Mouse (Mus musculus) c-Kit-negative CD71-positive TER-119-positive erythroid progenitor cells, embryonic 14.5 days (primary cell): ENCODE results near the gene Zfp819.

Experiments
- DNase-seq: peaks from one replicate; pipeline ENCODE4 v3.0.0-alpha.2; 2013; ENCODE audit warnings: low read depth, low spot score

Zfp819 gene

GRCm38 (mm10) chr7:43606896-43607742 lies at the start of gene Zfp819:
Zfp819 (plus strand) TSS chr7:43607169.
- DNase-seq: no peak

- DNase-seq: no peak
These were observed 44.8 kb upstream of the Zfp819 start, which contains the start of gene Zfp658 for GRCm38 (mm10) chr7:43562006-43562633. Zfp658 (plus strand) TSS chr7:43562256.

- no peak for DNase-seq
These were observed 44.3 kb upstream of the Zfp819 start for GRCm38 (mm10) chr7:43562651-43563070.

- DNase-seq: no peak
These were observed 43.7 kb upstream of the Zfp819 start for GRCm38 (mm10) chr7:43563300-43563699.

GRCm38 (mm10) chr7:43571216-43571615 lies 35.8 kb upstream of the Zfp819 start:
- DNase-seq: no peak

- DNase-seq: peak; percentile 59
These were observed 27.4 kb upstream of the Zfp819 start, which contains the start of gene Zfp719 for GRCm38 (mm10) chr7:43579440-43580171. Zfp719 (plus strand) TSS chr7:43579610.

GRCm38 (mm10) chr7:43580526-43580925 lies 26.4 kb upstream of the Zfp819 start:
- DNase-seq: no peak

GRCm38 (mm10) chr7:43584790-43585189 lies 22.2 kb upstream of the Zfp819 start:
- DNase-seq: no peak

- no peak for DNase-seq
These were observed 5.1 kb upstream of the Zfp819 start for GRCm38 (mm10) chr7:43601884-43602283.

- DNase-seq: no peak
These were observed 846 bp downstream of the Zfp819 start for GRCm38 (mm10) chr7:43607743-43608287.

- no peak for DNase-seq
These were observed 1.4 kb downstream of the Zfp819 start for GRCm38 (mm10) chr7:43608316-43608824.

- no peak for DNase-seq
These were observed 7.0 kb downstream of the Zfp819 start for GRCm38 (mm10) chr7:43613816-43614551.

- no peak for DNase-seq
These were observed 16.0 kb downstream of the Zfp819 start for GRCm38 (mm10) chr7:43622927-43623326.

- DNase-seq: no peak
These were observed 16.9 kb downstream of the Zfp819 start for GRCm38 (mm10) chr7:43623819-43624218.

GRCm38 (mm10) chr7:43625065-43625464 lies 18.1 kb downstream of the Zfp819 start:
- no peak for DNase-seq

GRCm38 (mm10) chr7:43625794-43626422 lies 18.9 kb downstream of the Zfp819 start:
- no peak for DNase-seq

GRCm38 (mm10) chr7:43633940-43634339 lies 27.0 kb downstream of the Zfp819 start:
- no peak for DNase-seq

GRCm38 (mm10) chr7:43634500-43634899 lies 27.5 kb downstream of the Zfp819 start, which contains the start of gene Ceacam18:
Ceacam18 (plus strand) TSS chr7:43634707.
- DNase-seq: no peak

- no peak for DNase-seq
These were observed 29.2 kb downstream of the Zfp819 start for GRCm38 (mm10) chr7:43636194-43636593.

GRCm38 (mm10) chr7:43637118-43637517 lies 30.1 kb downstream of the Zfp819 start:
- DNase-seq: no peak
